ENCODE assay signal across 45 mouse cellular contexts in the genomic region with DNA sequence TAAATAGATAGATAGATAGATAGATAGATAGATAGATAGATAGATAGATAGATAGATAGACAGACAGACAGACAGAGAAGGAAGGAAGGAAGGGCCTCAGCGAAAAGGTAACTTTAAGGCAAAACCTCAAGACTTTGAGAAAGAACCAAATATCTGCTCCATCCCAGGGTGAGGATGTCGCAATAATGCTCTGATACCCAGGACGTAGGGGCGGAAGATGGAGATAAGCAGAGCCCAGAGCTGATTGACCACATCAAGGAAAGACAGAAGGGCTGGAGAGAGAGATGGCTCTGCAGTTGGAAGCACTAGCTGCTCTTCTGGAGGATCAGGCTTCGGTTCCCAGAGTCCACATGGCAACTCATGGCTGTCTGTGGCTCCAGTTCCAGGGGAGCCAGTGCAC. TPM values are rescaled to one million over a fixed set of nuclear protein-coding genes. Genes with fewer than 3 reads are reported as not detected.
"Had no signal": no experiment of that assay in that cellular context is flagged by ENCODE, and none has a peak within 500 bp of the region (broad histone marks: within the 10 kb centered on the region; RNA-seq: fewer than 3 reads in every experiment).

No protein-coding gene starts in this region.

- H3K9me3 ChIP-seq: limb, embryonic 10.5 days; limb, embryonic 12.5 days; limb, embryonic 13.5 days; limb, embryonic 15.5 days; liver, embryonic 12.5 days; liver, embryonic 13.5 days; liver, embryonic 15.5 days; lung, embryonic 15.5 days; megakaryocyte, embryonic 14.5 days; midbrain, embryonic 10.5 days; midbrain, embryonic 12.5 days; midbrain, embryonic 13.5 days; midbrain, embryonic 15.5 days; neural tube, embryonic 12.5 days had no signal

- H3K4me2 ChIP-seq: limb, embryonic 12.5 days; limb, embryonic 15.5 days; liver, embryonic 11.5 days; liver, embryonic 13.5 days; liver, embryonic 15.5 days; lung, embryonic 14.5 days; lung, embryonic 15.5 days; midbrain, embryonic 11.5 days; midbrain, embryonic 12.5 days; midbrain, embryonic 13.5 days; midbrain, embryonic 15.5 days; neural tube, embryonic 12.5 days had no signal

- H3K27me3 ChIP-seq: limb, embryonic 12.5 days; limb, embryonic 15.5 days; lung, embryonic 15.5 days; midbrain, embryonic 15.5 days; neural tube, embryonic 12.5 days had no signal

- ATAC-seq: liver, embryonic 12.5 days; liver, postnatal 0 days; midbrain, embryonic 13.5 days; midbrain, embryonic 15.5 days; midbrain, embryonic 16.5 days had no signal

- H3K4me3 ChIP-seq: limb, embryonic 10.5 days; limb, embryonic 12.5 days; limb, embryonic 13.5 days; limb, embryonic 15.5 days; liver, embryonic 12.5 days; liver, embryonic 13.5 days; liver, embryonic 15.5 days; lung, embryonic 15.5 days; megakaryocyte, embryonic 14.5 days; midbrain, embryonic 10.5 days; midbrain, embryonic 12.5 days; midbrain, embryonic 13.5 days; midbrain, embryonic 15.5 days; neural tube, embryonic 12.5 days had no signal

- H3K27ac ChIP-seq: limb, embryonic 10.5 days; limb, embryonic 12.5 days; limb, embryonic 13.5 days; limb, embryonic 15.5 days; liver, embryonic 12.5 days; liver, embryonic 13.5 days; liver, embryonic 14.5 days; liver, embryonic 15.5 days; lung, embryonic 15.5 days; macrophage; midbrain, embryonic 10.5 days; midbrain, embryonic 12.5 days; midbrain, embryonic 13.5 days; midbrain, embryonic 15.5 days; neural tube, embryonic 12.5 days had no signal

- H3K4me1 ChIP-seq: limb, embryonic 12.5 days; limb, embryonic 13.5 days; lung, embryonic 15.5 days; neural tube, embryonic 12.5 days had no signal

- H3K36me3 ChIP-seq: limb, embryonic 10.5 days; limb, embryonic 12.5 days; limb, embryonic 13.5 days; limb, embryonic 15.5 days; liver, embryonic 12.5 days; liver, embryonic 13.5 days; liver, embryonic 15.5 days; lung, embryonic 15.5 days; midbrain, embryonic 10.5 days; midbrain, embryonic 12.5 days; midbrain, embryonic 13.5 days; midbrain, embryonic 15.5 days; neural tube, embryonic 12.5 days had no signal

- DNase-seq: left cerebral cortex, postnatal 4 days; liver; liver, embryonic 13.5 days; liver, postnatal 0 days; lung, adult 18-20 months; lung, adult 2 months; lung, embryonic 14.5 days; lung, postnatal 10 days; lung, postnatal 14 days; lung, postnatal 36 days; lung, postnatal 4 days; midbrain, embryonic 14.5 days had no signal

- H3K9ac ChIP-seq: limb, embryonic 12.5 days; limb, embryonic 13.5 days; limb, embryonic 15.5 days; liver, embryonic 12.5 days; liver, embryonic 13.5 days; liver, embryonic 14.5 days; liver, embryonic 15.5 days; liver, postnatal 0 days; lung, embryonic 14.5 days; lung, embryonic 15.5 days; midbrain, embryonic 12.5 days; midbrain, embryonic 13.5 days; midbrain, embryonic 15.5 days; neural tube, embryonic 12.5 days had no signal

RNA-seq across cellular contexts. Expression of a gene that starts 31.6 kb away (rescaled TPM):
- total RNA-seq: left cerebral cortex, adult 8-10 months; left cerebral cortex, postnatal 10 days; left cerebral cortex, postnatal 14 days; left cerebral cortex, postnatal 25 days; left cerebral cortex, postnatal 36 days; left cerebral cortex, postnatal 4 days; liver, adult 2 months; megakaryocyte progenitor cell, adult 5-6 weeks; megakaryocyte, adult 5-6 weeks; megakaryocyte-erythroid progenitor cell, adult 5-6 weeks; monocyte, adult 5-6 weeks had no signal
- polyA plus RNA-seq: limb, embryonic 10.5 days; limb, embryonic 12.5 days; limb, embryonic 13.5 days; liver, adult 2 months; liver, embryonic 11.5 days; liver, embryonic 12.5 days; liver, embryonic 13.5 days; liver, embryonic 14.5 days; liver, embryonic 15.5 days; liver, embryonic 16.5 days; liver, postnatal 0 days; lung, adult 2 months; lung, embryonic 14.5 days; lung, embryonic 15.5 days; lung, embryonic 16.5 days; macrophage; midbrain, embryonic 10.5 days; midbrain, embryonic 11.5 days; midbrain, embryonic 12.5 days; midbrain, embryonic 13.5 days; midbrain, embryonic 14.5 days; midbrain, embryonic 15.5 days; midbrain, embryonic 16.5 days; midbrain, postnatal 0 days; neural tube, embryonic 11.5 days; neural tube, embryonic 12.5 days had no signal

RNA-seq across cellular contexts. Expression of a gene that starts 32.9 kb away (rescaled TPM):
- total RNA-seq: left cerebral cortex, adult 8-10 months; left cerebral cortex, postnatal 10 days; left cerebral cortex, postnatal 14 days; left cerebral cortex, postnatal 25 days; left cerebral cortex, postnatal 36 days; left cerebral cortex, postnatal 4 days; liver, adult 2 months; megakaryocyte progenitor cell, adult 5-6 weeks; megakaryocyte, adult 5-6 weeks; megakaryocyte-erythroid progenitor cell, adult 5-6 weeks; midbrain, postnatal 0 days; monocyte, adult 5-6 weeks had no signal
- polyA plus RNA-seq: limb, embryonic 10.5 days; limb, embryonic 11.5 days; limb, embryonic 12.5 days; limb, embryonic 13.5 days; liver, adult 2 months; liver, embryonic 11.5 days; liver, embryonic 12.5 days; liver, embryonic 13.5 days; liver, embryonic 14.5 days; liver, embryonic 15.5 days; liver, embryonic 16.5 days; liver, postnatal 0 days; lung, adult 2 months; lung, embryonic 14.5 days; lung, embryonic 15.5 days; lung, embryonic 16.5 days; macrophage; midbrain, embryonic 10.5 days; neural tube, embryonic 11.5 days; neural tube, embryonic 12.5 days had no signal

RNA-seq across cellular contexts. Expression of a gene that starts 40.5 kb away (rescaled TPM):
- total RNA-seq: left cerebral cortex, postnatal 10 days; left cerebral cortex, postnatal 14 days; left cerebral cortex, postnatal 36 days; left cerebral cortex, postnatal 4 days; liver, adult 2 months; megakaryocyte progenitor cell, adult 5-6 weeks; megakaryocyte, adult 5-6 weeks; megakaryocyte-erythroid progenitor cell, adult 5-6 weeks; monocyte, adult 5-6 weeks had no signal
- polyA plus RNA-seq: liver, adult 2 months; macrophage; midbrain, embryonic 11.5 days; midbrain, embryonic 13.5 days; midbrain, embryonic 14.5 days had no signal

RNA-seq across cellular contexts. Expression of a gene that starts 52.6 kb away (rescaled TPM):
- total RNA-seq: left cerebral cortex, adult 8-10 months; left cerebral cortex, postnatal 10 days; left cerebral cortex, postnatal 14 days; left cerebral cortex, postnatal 25 days; left cerebral cortex, postnatal 36 days; left cerebral cortex, postnatal 4 days; liver, adult 2 months; megakaryocyte progenitor cell, adult 5-6 weeks; megakaryocyte, adult 5-6 weeks; megakaryocyte-erythroid progenitor cell, adult 5-6 weeks; midbrain, postnatal 0 days; monocyte, adult 5-6 weeks had no signal
- polyA plus RNA-seq: limb, embryonic 10.5 days; limb, embryonic 11.5 days; limb, embryonic 12.5 days; liver, adult 2 months; liver, embryonic 11.5 days; liver, embryonic 12.5 days; liver, embryonic 13.5 days; liver, embryonic 14.5 days; liver, embryonic 15.5 days; liver, embryonic 16.5 days; liver, postnatal 0 days; lung, embryonic 14.5 days; lung, embryonic 15.5 days; lung, embryonic 16.5 days; macrophage; midbrain, embryonic 10.5 days; midbrain, embryonic 11.5 days; midbrain, embryonic 12.5 days; midbrain, embryonic 13.5 days; midbrain, embryonic 14.5 days; midbrain, embryonic 15.5 days; midbrain, embryonic 16.5 days; midbrain, postnatal 0 days; neural tube, embryonic 11.5 days; neural tube, embryonic 12.5 days had no signal
